Mouse (Mus musculus) liver, embryonic 13.5 days (tissue): Measurements from ENCODE around the gene Lrg1. TPM values are rescaled to one million over a fixed set of nuclear protein-coding genes. Genes with fewer than 3 reads are reported as not detected.
A peak's percentile ranks its signal among the peaks of the same experiment; 100 is the strongest.

Experiments used
- ATAC-seq: fragments of 200-750 bp; cut with Nextera tagmentation; 2 replicates; pipeline ENCODE4 v1.8.0; 2017; ENCODE audit warnings: low read depth, mild to moderate bottlenecking, moderate number of reproducible peaks, moderate library complexity
- DNase-seq: peaks from one replicate; pipeline ENCODE4 v3.0.0; 2022
- H3K27ac ChIP-seq: fragments of 300-500 bp; sonication (generic); 2 replicates; pipeline ENCODE4 v1.5.1; 2015; ENCODE audit warnings: moderate library complexity, mild to moderate bottlenecking, inconsistent platforms
- H3K27me3 ChIP-seq: fragments of 300-500 bp; sonication (generic); 2 replicates; pipeline ENCODE4 v1.6.1; 2015; ENCODE audit warnings: mild to moderate bottlenecking, inconsistent platforms
- H3K36me3 ChIP-seq: fragments of 300-500 bp; sonication (generic); 2 replicates; pipeline ENCODE4 v1.6.1; 2015; ENCODE audit warnings: mild to moderate bottlenecking, inconsistent platforms
- H3K4me1 ChIP-seq: fragments of 300-500 bp; sonication (generic); replicated peaks from 2 replicates; pipeline ENCODE4 v1.6.1; 2015; ENCODE audit warnings: inconsistent platforms
- H3K4me2 ChIP-seq: fragments of 300-500 bp; sonication (generic); 2 replicates; pipeline ENCODE4 v1.6.1; 2015; ENCODE audit warnings: inconsistent platforms, mild to moderate bottlenecking, moderate library complexity
- H3K4me3 ChIP-seq: fragments of 300-500 bp; sonication (generic); replicated peaks from 2 replicates; pipeline ENCODE4 v1.5.1; 2015; ENCODE audit warnings: mild to moderate bottlenecking, inconsistent platforms
- H3K9ac ChIP-seq: fragments of 300-500 bp; sonication (generic); 2 replicates; pipeline ENCODE4 v1.6.1; 2015; ENCODE audit warnings: mild to moderate bottlenecking, inconsistent platforms
- H3K9me3 ChIP-seq: fragments of 300-500 bp; sonication (generic); replicated peaks from 2 replicates; pipeline ENCODE4 v1.6.1; 2016; ENCODE audit warnings: inconsistent platforms
- WGBS: fragments of 180-500 bp; shearing (Covaris S2); methylation state at CpG from one replicate; pipeline ENCODE4 v1.1.7; 2015; ENCODE audit not compliant: insufficient replicate concordance; 5-methylcytosine and 5-hydroxymethylcytosine counted together
- polyA plus RNA-seq: library from polyadenylated mRNA; unstranded; fragments of >200 nt; fragmentation: Nextera tagmentation; extraction: Ambion mirVana; gene quantifications from 2 replicates; pipeline ENCODE4 v1.2.1, GENCODE M21; 2015

Lrg1 gene
- polyA plus RNA-seq = 0.36 and 0.43 TPM in 2 replicates

DNA sequence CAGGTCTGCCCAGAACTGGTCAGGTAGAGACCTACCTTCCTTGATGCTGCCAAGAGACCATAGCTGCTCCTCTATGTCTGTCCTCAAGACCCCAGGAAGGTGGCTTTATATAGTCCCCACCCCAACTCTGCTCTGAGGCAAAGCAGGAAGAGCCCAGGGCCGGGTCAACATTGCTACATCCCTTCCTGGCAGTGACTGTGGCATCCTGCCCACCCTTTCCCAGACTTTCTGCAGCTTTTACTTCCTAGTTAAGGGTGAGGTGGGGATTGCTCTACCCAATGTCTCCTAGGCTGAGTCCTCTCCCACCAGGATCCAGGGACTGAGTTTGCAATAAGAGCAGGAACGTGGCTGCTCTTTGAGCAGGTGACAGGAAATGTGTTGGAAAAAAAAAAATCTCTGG, at the start of gene Lrg1:
Gene Lrg1, minus strand, starts transcription at position 176 of the 400 bp plus-strand sequence.
- H3K27me3 ChIP-seq = peaks cover 74% of the 10 kb centered on the region
- H3K9me3 ChIP-seq = peaks cover 6% of the 10 kb centered on the region; the same call in 1 of the 2 replicates
- H3K4me3 ChIP-seq = no peak within 1 kb of the TSS
- DNase-seq = no peak
- H3K4me2 ChIP-seq = no peak within 1 kb of the TSS
- no peak within 1 kb of the TSS for H3K9ac ChIP-seq
- ATAC-seq = no peak
- H3K27ac ChIP-seq = no peak within 1 kb of the TSS
- H3K36me3 ChIP-seq = peaks cover 3% of the 10 kb centered on the region; the same call in 1 of the 2 replicates
- WGBS = 32% methylated on average over 2 of the region's 2 CpGs
- H3K4me1 ChIP-seq = peaks cover 19% of the 10 kb centered on the region

- H3K36me3 ChIP-seq = peaks cover 12% of the 10 kb centered on the region
- no peak for ATAC-seq
- no peak overlapping the region for H3K9ac ChIP-seq
- no peaks in the 10 kb centered on the region for H3K9me3 ChIP-seq
- no peak overlapping the region for H3K27ac ChIP-seq
- H3K27me3 ChIP-seq = no peaks in the 10 kb centered on the region
- 69% methylated on average over 9 of the region's 9 CpGs for WGBS
- DNase-seq = no peak
- H3K4me1 ChIP-seq = peaks cover 27% of the 10 kb centered on the region
- no peak overlapping the region for H3K4me3 ChIP-seq
- H3K4me2 ChIP-seq = no peak overlapping the region
Measured at GRCm38 (mm10) chr17:56171456-56171855, 49.7 kb upstream of the Lrg1 start.

- 69% methylated on average over 10 of the region's 10 CpGs for WGBS
- H3K9me3 ChIP-seq = no peaks in the 10 kb centered on the region
- H3K27ac ChIP-seq = 0 out of 2 replicates have a peak overlapping the region, but pooled peaks have one; percentile 13
- no peak; the same call in 1 of the 2 replicates for ATAC-seq
- DNase-seq = no peak
- H3K27me3 ChIP-seq = no peaks in the 10 kb centered on the region
- no peak overlapping the region for H3K4me2 ChIP-seq
- H3K4me1 ChIP-seq = peaks cover 27% of the 10 kb centered on the region
- no peak overlapping the region for H3K9ac ChIP-seq
- no peak overlapping the region for H3K4me3 ChIP-seq
- H3K36me3 ChIP-seq = peaks cover 7% of the 10 kb centered on the region
Measured at GRCm38 (mm10) chr17:56170636-56171035, 48.8 kb upstream of the Lrg1 start.

DNA sequence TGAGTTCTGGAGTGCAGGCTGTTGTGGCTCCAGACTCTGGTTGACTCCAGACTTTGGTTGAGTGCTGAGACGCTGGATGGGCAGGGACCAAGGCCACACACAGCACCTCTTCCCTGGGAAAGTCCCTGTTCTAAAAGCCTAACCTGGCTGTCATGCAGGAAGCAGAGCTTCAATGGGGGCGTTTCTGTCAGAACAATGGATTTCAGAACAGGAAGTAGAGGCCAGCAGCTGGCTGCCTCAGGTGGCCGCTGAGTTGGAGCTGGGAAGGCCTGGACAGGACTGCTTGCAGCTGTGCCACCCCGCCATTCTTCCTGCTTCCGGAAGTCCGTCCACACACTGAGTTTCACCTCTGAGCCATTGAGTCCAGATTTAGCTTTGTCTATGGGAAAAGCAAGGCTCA, 48.0 kb upstream of the Lrg1 start:
- H3K4me2 ChIP-seq = no peak overlapping the region
- H3K4me1 ChIP-seq = peaks cover 34% of the 10 kb centered on the region
- H3K9me3 ChIP-seq = no peaks in the 10 kb centered on the region
- WGBS = 36% methylated on average over 6 of the region's 6 CpGs
- H3K9ac ChIP-seq = no peak overlapping the region
- peak; percentile 12; the same call in 1 of the 2 replicates for ATAC-seq
- H3K4me3 ChIP-seq = no peak overlapping the region
- no peaks in the 10 kb centered on the region for H3K27me3 ChIP-seq
- no peak overlapping the region for H3K27ac ChIP-seq
- no peaks in the 10 kb centered on the region for H3K36me3 ChIP-seq
- DNase-seq = no peak

DNA sequence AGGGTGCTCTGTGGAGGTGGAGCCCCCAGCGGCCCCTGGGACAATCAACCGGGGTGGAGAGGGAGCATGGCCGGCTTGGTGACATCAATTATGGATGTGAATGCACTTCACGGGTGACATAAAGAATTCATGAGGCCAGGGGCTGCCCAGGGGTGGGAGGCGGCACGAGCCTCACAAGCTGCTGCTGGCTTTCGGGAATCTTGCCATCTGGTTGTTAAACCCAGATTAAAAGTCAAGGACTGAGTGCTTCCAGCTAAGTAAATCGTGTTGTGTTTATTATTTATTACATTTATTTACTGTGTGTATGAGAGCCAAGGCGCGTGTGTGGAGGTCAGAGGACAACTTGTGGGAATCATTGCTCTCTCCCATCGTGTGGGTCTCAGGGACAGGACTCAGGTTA, 43.9 kb upstream of the Lrg1 start:
- 77% methylated on average over 11 of the region's 11 CpGs for WGBS
- no peak overlapping the region for H3K4me2 ChIP-seq
- H3K4me1 ChIP-seq = peaks cover 55% of the 10 kb centered on the region
- DNase-seq (no peak), ATAC-seq (no peak)
- H3K9ac ChIP-seq = no peak overlapping the region
- no peaks in the 10 kb centered on the region for H3K9me3 ChIP-seq
- H3K27me3 ChIP-seq = peaks cover 8% of the 10 kb centered on the region; the same call in 1 of the 2 replicates
- no peak overlapping the region for H3K4me3 ChIP-seq
- H3K36me3 ChIP-seq = no peaks in the 10 kb centered on the region
- H3K27ac ChIP-seq = no peak overlapping the region

DNA sequence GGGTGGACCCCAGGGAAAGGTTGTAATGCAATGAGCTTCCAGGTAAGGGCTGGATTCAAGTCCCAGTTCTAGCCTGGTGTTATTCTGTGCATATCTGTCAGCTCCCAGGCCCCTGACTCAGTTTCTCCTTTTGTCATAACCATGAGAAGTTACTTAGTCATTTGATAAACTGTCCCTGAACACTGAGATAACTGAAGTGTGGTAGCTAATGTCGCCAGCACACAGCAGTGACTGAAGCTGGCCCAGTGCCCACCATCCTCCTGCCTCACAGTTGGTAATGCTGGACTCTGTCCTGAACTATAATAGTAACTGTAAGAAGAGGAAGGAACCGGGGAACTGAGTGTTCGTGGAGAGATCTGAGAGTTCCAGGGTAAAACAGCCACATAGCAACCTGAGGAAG, 42.7 kb upstream of the Lrg1 start:
- no peak overlapping the region for H3K27ac ChIP-seq
- ATAC-seq (no peak), DNase-seq (no peak)
- no peaks in the 10 kb centered on the region for H3K36me3 ChIP-seq
- no peak overlapping the region for H3K4me2 ChIP-seq
- no peak overlapping the region for H3K9ac ChIP-seq
- peaks cover 10% of the 10 kb centered on the region for H3K27me3 ChIP-seq
- peaks cover 44% of the 10 kb centered on the region for H3K4me1 ChIP-seq
- no peak overlapping the region for H3K4me3 ChIP-seq
- 39% methylated on average over 3 of the region's 3 CpGs for WGBS
- no peaks in the 10 kb centered on the region for H3K9me3 ChIP-seq

DNA sequence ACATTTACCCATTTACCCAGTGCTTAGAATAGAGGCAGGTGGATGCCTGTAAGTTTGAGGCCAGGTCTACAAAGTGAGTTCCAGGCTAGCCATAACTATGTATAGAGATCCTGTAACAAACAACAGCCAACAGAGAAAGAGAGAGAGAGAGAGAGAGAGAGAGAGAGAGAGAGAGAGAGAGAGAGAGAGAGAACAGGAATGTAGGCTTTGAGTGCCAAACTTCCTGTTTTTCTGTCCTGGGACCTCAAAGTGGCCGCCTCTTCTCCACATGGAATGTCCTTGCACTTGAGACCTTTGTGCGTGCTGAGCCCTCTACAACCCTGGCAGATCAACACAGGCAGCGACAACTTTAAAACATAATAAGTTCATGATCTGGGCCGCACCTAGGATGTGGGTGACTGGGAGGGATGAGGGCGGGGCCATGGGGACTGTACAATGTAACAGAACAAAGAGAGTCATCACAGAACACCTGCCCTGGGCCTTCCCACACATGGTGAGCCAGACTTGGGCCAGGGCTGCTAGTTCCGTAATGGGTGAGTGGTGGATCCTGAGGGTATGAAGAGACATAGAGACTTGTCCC, 41.8 kb upstream of the Lrg1 start:
- DNase-seq = no peak
- H3K36me3 ChIP-seq = no peaks in the 10 kb centered on the region
- H3K4me2 ChIP-seq = no peak overlapping the region; the same call in 1 of the 2 replicates
- no peak overlapping the region for H3K9ac ChIP-seq
- peaks cover 17% of the 10 kb centered on the region for H3K27me3 ChIP-seq
- no peak for ATAC-seq
- no peak overlapping the region for H3K27ac ChIP-seq
- peaks cover 38% of the 10 kb centered on the region for H3K4me1 ChIP-seq
- WGBS = 62% methylated on average over 6 of the region's 6 CpGs
- H3K9me3 ChIP-seq = no peaks in the 10 kb centered on the region
- H3K4me3 ChIP-seq = no peak overlapping the region

DNA sequence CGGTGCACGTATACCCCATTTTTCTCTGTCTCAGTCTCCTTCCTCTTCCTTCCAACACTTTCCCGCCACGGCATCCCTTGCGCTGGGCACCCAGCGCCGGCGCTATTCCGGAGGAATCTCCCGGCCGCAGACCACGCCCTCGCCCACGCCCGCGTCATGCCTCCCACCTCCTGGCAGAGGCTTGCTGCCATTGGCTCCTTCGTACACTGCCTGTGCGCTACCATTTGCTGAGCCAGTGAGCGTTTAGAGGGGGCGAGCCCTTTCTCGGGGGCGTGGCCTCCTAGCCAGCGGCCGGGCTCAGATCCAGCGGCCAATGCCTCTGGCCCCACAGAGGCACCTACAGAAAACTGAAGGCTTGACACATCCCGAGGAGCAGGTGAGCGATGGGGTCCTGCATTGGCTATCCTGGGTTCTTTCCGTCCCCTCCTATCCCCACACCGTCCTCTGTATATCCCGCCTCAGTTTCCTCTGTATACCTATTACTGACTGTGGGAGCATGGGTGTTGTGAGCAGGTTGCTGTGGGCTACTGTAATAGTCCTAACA, 40.5 kb upstream of the Lrg1 start, which contains the start of gene Tnfaip8l1:
Gene Tnfaip8l1, plus strand, starts transcription at position 247 of the 544 bp plus-strand sequence.
- WGBS = 1% methylated on average over 30 of the region's 30 CpGs
- Histone ChIP-seq H3K4me3 (peak within 1 kb of the TSS; percentile 54), H3K4me1 (peaks cover 36% of the 10 kb centered on the region), H3K4me2 (peak within 1 kb of the TSS; percentile 76), H3K27ac (no peak within 1 kb of the TSS), H3K9ac (peak within 1 kb of the TSS; percentile 60), H3K36me3 (no peaks in the 10 kb centered on the region), H3K9me3 (no peaks in the 10 kb centered on the region), H3K27me3 (peaks cover 30% of the 10 kb centered on the region)
- ATAC-seq = peak; percentile 97
- DNase-seq = peak; percentile 92

GRCm38 (mm10) chr17:56159729-56160128, 37.9 kb upstream of the Lrg1 start:
- Histone ChIP-seq H3K4me1 (peaks cover 28% of the 10 kb centered on the region), H3K36me3 (no peaks in the 10 kb centered on the region), H3K27me3 (peaks cover 50% of the 10 kb centered on the region), H3K27ac (no peak overlapping the region), H3K9ac (no peak overlapping the region), H3K4me2 (no peak overlapping the region), H3K4me3 (no peak overlapping the region), H3K9me3 (no peaks in the 10 kb centered on the region)
- 1% methylated on average over 9 of the region's 9 CpGs for WGBS
- ATAC-seq (no peak), DNase-seq (peak; percentile 30)

DNA sequence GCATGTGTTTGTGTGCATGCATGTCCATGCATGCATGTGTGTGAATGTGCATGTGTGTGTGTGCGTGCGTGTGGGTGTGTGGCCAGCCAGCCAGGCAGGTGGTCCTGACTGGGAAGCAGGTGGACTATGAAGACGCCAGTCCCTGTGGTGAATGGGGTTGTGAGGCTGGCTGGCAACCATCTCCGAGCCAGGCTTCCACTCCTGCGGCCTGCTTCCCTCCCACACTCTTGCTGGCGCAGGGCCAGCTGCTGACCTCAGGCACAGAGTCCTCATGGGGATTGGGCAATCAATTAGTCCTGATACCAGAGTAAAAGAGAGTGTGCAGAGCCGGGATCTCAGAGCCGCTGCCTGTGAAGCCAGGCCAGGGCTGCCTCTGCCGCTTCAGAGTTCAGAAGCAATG, 31.8 kb upstream of the Lrg1 start:
- ATAC-seq (peak; percentile 63), DNase-seq (no peak)
- no peaks in the 10 kb centered on the region for H3K36me3 ChIP-seq
- H3K9ac ChIP-seq = no peak overlapping the region
- peaks cover 12% of the 10 kb centered on the region for H3K4me1 ChIP-seq
- 41% methylated on average over 9 of the region's 9 CpGs for WGBS
- no peak overlapping the region for H3K4me2 ChIP-seq
- no peak overlapping the region for H3K4me3 ChIP-seq
- no peak overlapping the region for H3K27ac ChIP-seq
- no peaks in the 10 kb centered on the region for H3K9me3 ChIP-seq
- H3K27me3 ChIP-seq = peaks cover 73% of the 10 kb centered on the region

DNA sequence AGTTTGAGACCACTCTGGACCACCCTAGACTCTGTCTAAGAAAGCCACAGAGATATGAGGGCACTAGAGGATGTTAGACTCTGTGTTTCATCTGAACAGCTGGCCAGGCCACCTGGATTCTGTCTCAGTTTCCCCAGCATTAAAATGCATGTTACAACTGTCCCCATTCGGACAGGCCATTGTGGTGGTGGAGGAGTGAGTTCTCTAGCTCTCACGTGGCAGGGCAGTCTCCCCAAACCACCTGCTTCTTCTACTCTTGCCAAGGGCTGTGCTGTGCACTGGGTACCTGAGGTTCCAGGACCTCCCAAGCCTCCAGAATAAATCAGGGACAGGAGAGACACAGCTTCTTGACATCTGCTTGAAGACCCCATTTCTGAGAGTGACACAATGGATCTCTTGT, 28.1 kb upstream of the Lrg1 start:
- DNase-seq = no peak
- Histone ChIP-seq H3K4me3 (no peak overlapping the region), H3K4me2 (no peak overlapping the region), H3K4me1 (peaks cover 15% of the 10 kb centered on the region), H3K9me3 (no peaks in the 10 kb centered on the region), H3K27ac (no peak overlapping the region), H3K36me3 (no peaks in the 10 kb centered on the region), H3K9ac (no peak overlapping the region), H3K27me3 (peaks cover 78% of the 10 kb centered on the region)
- 44% methylated on average over 2 of the region's 2 CpGs for WGBS
- no peak for ATAC-seq
